Mouse (Mus musculus) midbrain, postnatal 0 days (tissue): ENCODE data around the gene Armc9. TPM values are rescaled to one million over a fixed set of nuclear protein-coding genes. Genes with fewer than 3 reads are reported as not detected.

Experiments
- ATAC-seq: fragments of 200-750 bp; cut with Nextera tagmentation; 2 replicates; pipeline ENCODE4 v1.8.0; 2017; ENCODE audit warnings: moderate number of reproducible peaks, mild to moderate bottlenecking, moderate TSS enrichment, moderate library complexity; ENCODE audit not compliant: low FRiP score
- DNase-seq: peaks from one replicate; pipeline ENCODE4 v3.0.0-alpha.2; 2015; ENCODE audit warnings: low spot score
- H3K27ac ChIP-seq: fragments of 300-500 bp; sonication (generic); 2 replicates; pipeline ENCODE4 v1.5.1; 2014; ENCODE audit warnings: low read depth, mild to moderate bottlenecking, low read length, mixed read lengths
- H3K27me3 ChIP-seq: fragments of 300-500 bp; sonication (generic); 2 replicates; pipeline ENCODE4 v1.6.1; 2014; ENCODE audit warnings: low read length, control low read depth, mixed read lengths; ENCODE audit not compliant: insufficient read depth
- H3K36me3 ChIP-seq: fragments of 300-500 bp; sonication (generic); 2 replicates; pipeline ENCODE4 v1.6.1; 2014; ENCODE audit warnings: low read length, control low read depth, mixed read lengths; ENCODE audit not compliant: insufficient read depth
- H3K4me1 ChIP-seq: fragments of 300-500 bp; sonication (generic); 2 replicates; pipeline ENCODE4 v1.6.1; 2014; ENCODE audit warnings: mild to moderate bottlenecking, control low read depth, antibody characterized with exemption, low read length, mixed read lengths; ENCODE audit not compliant: insufficient read depth
- H3K4me2 ChIP-seq: fragments of 300-500 bp; sonication (generic); 2 replicates; pipeline ENCODE4 v1.6.1; 2014; ENCODE audit warnings: low read depth, mild to moderate bottlenecking, low read length, mixed read lengths; ENCODE audit not compliant: poor library complexity, severe bottlenecking
- H3K4me3 ChIP-seq: fragments of 300-500 bp; sonication (generic); 2 replicates; pipeline ENCODE4 v1.5.1; 2014; ENCODE audit warnings: low read depth, mild to moderate bottlenecking, low read length, moderate library complexity
- H3K9ac ChIP-seq: fragments of 300-500 bp; sonication (generic); replicated peaks from 2 replicates; pipeline ENCODE4 v1.6.1; 2014; ENCODE audit warnings: mild to moderate bottlenecking, low read length, moderate library complexity, mixed read lengths; ENCODE audit not compliant: poor library complexity, severe bottlenecking
- H3K9me3 ChIP-seq: fragments of 300-500 bp; sonication (generic); 2 replicates; pipeline ENCODE4 v1.6.1; 2016; ENCODE audit warnings: low read length, control low read depth
- CTCF ChIP-seq: IDR thresholded peaks from 2 replicates; pipeline ENCODE4 v1.5.1; 2016; ENCODE audit warnings: antibody characterized with exemption, mild to moderate bottlenecking
- WGBS: fragments of 180-500 bp; shearing (Covaris S2); extraction: QIAGEN DNeasy Blood & Tissue Kit; methylation state at CpG from one replicate; pipeline ENCODE4 v1.1.7; 2014; 5-methylcytosine and 5-hydroxymethylcytosine counted together
- polyA plus RNA-seq: library from polyadenylated mRNA; unstranded; fragments of >200 nt; fragmentation: Nextera tagmentation; extraction: Ambion mirVana; gene quantifications from 2 replicates; pipeline ENCODE4 v1.2.1, GENCODE M21; 2015
- total RNA-seq: library from RNA; depleted of rRNA; stranded (reverse); fragments of >200 nt; gene quantifications from 2 replicates; pipeline ENCODE4 v1.2.3, GENCODE M21; 2014

Gene Armc9
- total and polyA plus RNA-seq, 2 experiments from 2014 or later, result 31.0 to 42.6 TPM

GRCm38 (mm10) chr1:86293868-86294267, 139.3 kb downstream of the Armc9 start:
- Histone ChIP-seq H3K4me3 (no peak overlapping the region), H3K9ac (no peak overlapping the region), H3K4me2 (no peak overlapping the region), H3K27me3 (no peaks in the 10 kb centered on the region), H3K27ac (no peak overlapping the region), H3K9me3 (no peaks in the 10 kb centered on the region), H3K36me3 (no peaks in the 10 kb centered on the region), H3K4me1 (no peaks in the 10 kb centered on the region)
- no peak for DNase-seq
- no peak for ATAC-seq
- no peak for TF ChIP-seq CTCF
- 83% methylated on average over 5 of the region's 5 CpGs for WGBS

GRCm38 (mm10) chr1:86294472-86294871, 139.9 kb downstream of the Armc9 start:
- H3K4me1 ChIP-seq, result no peaks in the 10 kb centered on the region
- WGBS, result 22% methylated on average over 4 of the region's 4 CpGs
- H3K4me2 ChIP-seq, result no peak overlapping the region
- no peaks in the 10 kb centered on the region for H3K27me3 ChIP-seq
- H3K36me3 ChIP-seq, result no peaks in the 10 kb centered on the region
- H3K4me3 ChIP-seq, result no peak overlapping the region
- TF ChIP-seq CTCF, result no peak
- DNase-seq (peak; percentile 54), ATAC-seq (peak; percentile 70; the same call in 1 of the 2 replicates)
- H3K9me3 ChIP-seq, result no peaks in the 10 kb centered on the region
- H3K27ac ChIP-seq, result no peak overlapping the region
- no peak overlapping the region for H3K9ac ChIP-seq

- peaks cover 5% of the 10 kb centered on the region; the same call in 1 of the 2 replicates for H3K4me1 ChIP-seq
- DNase-seq (no peak), ATAC-seq (no peak)
- no peak overlapping the region for H3K4me3 ChIP-seq
- H3K9ac ChIP-seq, result no peak overlapping the region
- no peak overlapping the region for H3K4me2 ChIP-seq
- no peaks in the 10 kb centered on the region for H3K27me3 ChIP-seq
- no peaks in the 10 kb centered on the region for H3K36me3 ChIP-seq
- H3K27ac ChIP-seq, result no peak overlapping the region
- WGBS, result 44% methylated on average over 2 of the region's 2 CpGs
- H3K9me3 ChIP-seq, result no peaks in the 10 kb centered on the region
- TF ChIP-seq CTCF, result no peak
These were observed 145.5 kb downstream of the Armc9 start for GRCm38 (mm10) chr1:86300093-86300492.

- 53% methylated on average over 7 of the region's 7 CpGs for WGBS
- Histone ChIP-seq H3K4me1 (peaks cover 5% of the 10 kb centered on the region; the same call in 1 of the 2 replicates), H3K27me3 (no peaks in the 10 kb centered on the region), H3K9me3 (no peaks in the 10 kb centered on the region), H3K36me3 (peaks cover under 1% of the 10 kb centered on the region; the same call in 1 of the 2 replicates), H3K9ac (no peak overlapping the region), H3K4me2 (no peak overlapping the region), H3K27ac (no peak overlapping the region), H3K4me3 (no peak overlapping the region)
- DNase-seq, result no peak
- no peak for TF ChIP-seq CTCF
- ATAC-seq, result no peak
These were observed 146.2 kb downstream of the Armc9 start for GRCm38 (mm10) chr1:86300731-86301130.

GRCm38 (mm10) chr1:86301221-86302091, 146.9 kb downstream of the Armc9 start:
- Histone ChIP-seq H3K27ac (no peak overlapping the region), H3K4me2 (no peak overlapping the region), H3K4me1 (peaks cover 5% of the 10 kb centered on the region; the same call in 1 of the 2 replicates), H3K36me3 (peaks cover 7% of the 10 kb centered on the region), H3K9ac (no peak overlapping the region), H3K4me3 (no peak overlapping the region), H3K9me3 (no peaks in the 10 kb centered on the region), H3K27me3 (no peaks in the 10 kb centered on the region)
- TF ChIP-seq CTCF, result peak; percentile 21; the same call in 1 of the 2 replicates
- WGBS, result 60% methylated on average over 6 of the region's 6 CpGs
- ATAC-seq, result no peak
- peak; percentile 12 for DNase-seq

- peak within 1 kb of the TSS; percentile 80 for H3K9ac ChIP-seq
- H3K4me2 ChIP-seq, result peak within 1 kb of the TSS; percentile 79
- DNase-seq (no peak), ATAC-seq (no peak)
- H3K9me3 ChIP-seq, result no peaks in the 10 kb centered on the region
- H3K4me3 ChIP-seq, result peak within 1 kb of the TSS; percentile 77
- H3K27ac ChIP-seq, result peak within 1 kb of the TSS; percentile 62
- TF ChIP-seq CTCF, result no peak
- peaks cover 10% of the 10 kb centered on the region for H3K36me3 ChIP-seq
- H3K27me3 ChIP-seq, result no peaks in the 10 kb centered on the region
- peaks cover 5% of the 10 kb centered on the region; the same call in 1 of the 2 replicates for H3K4me1 ChIP-seq
- 21% methylated on average over 6 of the region's 6 CpGs for WGBS
These were observed 148.0 kb downstream of the Armc9 start, which contains the start of gene B3gnt7 for GRCm38 (mm10) chr1:86302532-86302931. B3gnt7 (plus strand) TSS chr1:86302832.
